9 mouse cellular contexts compared by ENCODE assay signal in the genomic region with DNA sequence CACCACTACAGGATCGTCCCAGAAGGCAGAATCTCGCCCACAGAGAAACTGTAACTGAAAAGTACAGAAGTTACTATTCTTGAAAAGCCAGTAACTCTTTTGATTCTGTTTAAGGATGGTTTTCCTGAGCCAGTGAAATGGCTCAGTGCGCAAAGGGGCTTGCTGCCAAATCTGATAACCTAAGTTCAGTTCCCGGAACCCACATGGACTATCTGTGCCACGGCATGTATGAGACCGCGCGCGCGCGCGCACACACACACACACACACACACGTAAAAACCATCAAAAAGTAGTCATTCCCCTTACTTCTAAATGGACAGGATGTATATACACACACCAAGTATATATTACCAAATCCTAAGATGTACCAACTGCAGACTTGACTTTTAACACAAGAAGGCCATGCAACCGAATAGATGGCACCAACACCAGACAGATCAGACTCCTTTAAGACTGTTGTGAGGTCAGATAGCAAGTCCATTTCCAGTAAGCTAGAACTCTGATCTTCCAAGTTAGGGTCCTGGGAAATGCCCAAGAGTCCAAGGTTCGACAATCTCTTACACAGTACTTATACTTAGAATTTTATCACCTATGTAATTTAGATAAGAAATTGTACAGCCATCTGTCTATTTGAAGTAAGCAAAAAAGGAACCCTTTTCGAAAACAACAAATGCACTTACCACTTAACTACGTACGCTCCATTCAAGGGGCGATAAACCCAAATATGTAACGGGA. TPM values are rescaled to one million over a fixed set of nuclear protein-coding genes. Genes with fewer than 3 reads are reported as not detected.
DNase-seq lines count a peak whose midpoint lies in the region; ATAC-seq and TF ChIP-seq lines count a peak whose summit lies in the region.
"Had no signal": no experiment of that assay in that cellular context is flagged by ENCODE, and none has a peak within 500 bp of the region (broad histone marks: within the 10 kb centered on the region; RNA-seq: fewer than 3 reads in every experiment).

No protein-coding gene starts in this region.

- WGBS in kidney, postnatal 0 days, result 83% methylated on average over 20 of the region's 20 CpGs
- WGBS in embryonic facial prominence, embryonic 13.5 days, result 83% methylated on average over 20 of the region's 20 CpGs
- WGBS in limb, embryonic 11.5 days, result 87% methylated on average over 20 of the region's 20 CpGs
- WGBS in neural tube, embryonic 12.5 days, result 90% methylated on average over 20 of the region's 20 CpGs

- no peak for ATAC-seq in kidney, postnatal 0 days (replicated peaks; ENCODE audit: low FRiP score, low read depth)
- no peak for ATAC-seq in embryonic facial prominence, embryonic 13.5 days (ENCODE audit: insufficient number of reproducible peaks, insufficient read depth, low FRiP score, low TSS enrichment, low read depth)
- ATAC-seq in limb, embryonic 11.5 days (ENCODE audit: insufficient number of reproducible peaks, low FRiP score, low TSS enrichment, low read depth), result no peak
- no peak for ATAC-seq in neural tube, embryonic 12.5 days (ENCODE audit: low FRiP score, low read depth)

- H3K9ac ChIP-seq in kidney, postnatal 0 days (ENCODE audit: low read depth, low read length), result peak overlapping the region; percentile 91
- peak overlapping the region; percentile 93; the same call in 1 of the 2 replicates for H3K9ac ChIP-seq in embryonic facial prominence, embryonic 13.5 days
- no peak overlapping the region for H3K9ac ChIP-seq in limb, embryonic 11.5 days (ENCODE audit: low read length)
- H3K9ac ChIP-seq in neural tube, embryonic 12.5 days, result no peak overlapping the region

- H3K4me2 ChIP-seq in kidney, postnatal 0 days (ENCODE audit: low read length), result peak overlapping the region; percentile 67
- H3K4me2 ChIP-seq in embryonic facial prominence, embryonic 13.5 days, result peak overlapping the region; percentile 62
- peak overlapping the region; percentile 71 for H3K4me2 ChIP-seq in limb, embryonic 11.5 days (ENCODE audit: low read depth, severe bottlenecking)
- peak overlapping the region; percentile 87 for H3K4me2 ChIP-seq in neural tube, embryonic 12.5 days (replicated peaks)

- H3K9me3 ChIP-seq in kidney, postnatal 0 days (replicated peaks; ENCODE audit: low read length), result no peaks in the 10 kb centered on the region
- H3K9me3 ChIP-seq in embryonic facial prominence, embryonic 13.5 days, result no peaks in the 10 kb centered on the region
- no peaks in the 10 kb centered on the region for H3K9me3 ChIP-seq in limb, embryonic 11.5 days (ENCODE audit: control insufficient read depth, low read length)
- no peaks in the 10 kb centered on the region for H3K9me3 ChIP-seq in neural tube, embryonic 12.5 days

- H3K27ac ChIP-seq in kidney, postnatal 0 days, result no peak overlapping the region
- no peak overlapping the region for H3K27ac ChIP-seq in embryonic facial prominence, embryonic 13.5 days
- H3K27ac ChIP-seq in limb, embryonic 11.5 days (replicated peaks; ENCODE audit: low read depth, low read length), result no peak overlapping the region
- no peak overlapping the region for H3K27ac ChIP-seq in neural tube, embryonic 12.5 days

- H3K4me1 ChIP-seq in kidney, postnatal 0 days (replicated peaks; ENCODE audit: insufficient read depth, low read length), result no peaks in the 10 kb centered on the region; the same call in 1 of the 2 replicates
- H3K4me1 ChIP-seq in embryonic facial prominence, embryonic 13.5 days, result peaks cover 9% of the 10 kb centered on the region
- H3K4me1 ChIP-seq in limb, embryonic 11.5 days (ENCODE audit: control insufficient read depth, insufficient read depth, low read length), result no peaks in the 10 kb centered on the region
- peaks cover 10% of the 10 kb centered on the region; the same call in 1 of the 2 replicates for H3K4me1 ChIP-seq in neural tube, embryonic 12.5 days

- TF ChIP-seq CTCF in kidney, postnatal 0 days (IDR thresholded peaks at IDR 0.05; ENCODE audit: low read depth), result no peak

- peak overlapping the region; percentile 86 for H3K4me3 ChIP-seq in kidney, postnatal 0 days (replicated peaks; ENCODE audit: low read depth, low read length)
- H3K4me3 ChIP-seq in embryonic facial prominence, embryonic 13.5 days, result peak overlapping the region; percentile 89
- peak overlapping the region; percentile 80; the same call in 1 of the 2 replicates for H3K4me3 ChIP-seq in limb, embryonic 11.5 days (ENCODE audit: low read depth, low read length)
- peak overlapping the region; percentile 89 for H3K4me3 ChIP-seq in neural tube, embryonic 12.5 days

- H3K36me3 ChIP-seq in kidney, postnatal 0 days (ENCODE audit: insufficient read depth, low read length), result peaks cover 30% of the 10 kb centered on the region
- peaks cover 48% of the 10 kb centered on the region for H3K36me3 ChIP-seq in embryonic facial prominence, embryonic 13.5 days
- peaks cover 7% of the 10 kb centered on the region; the same call in 1 of the 2 replicates for H3K36me3 ChIP-seq in limb, embryonic 11.5 days (ENCODE audit: control insufficient read depth, insufficient read depth, low read length)
- H3K36me3 ChIP-seq in neural tube, embryonic 12.5 days, result peaks cover 36% of the 10 kb centered on the region

- H3K27me3 ChIP-seq in kidney, postnatal 0 days (ENCODE audit: insufficient read depth, low read length), result no peaks in the 10 kb centered on the region
- H3K27me3 ChIP-seq in embryonic facial prominence, embryonic 13.5 days, result no peaks in the 10 kb centered on the region
- no peaks in the 10 kb centered on the region for H3K27me3 ChIP-seq in limb, embryonic 11.5 days (ENCODE audit: control insufficient read depth, insufficient read depth, low read length)
- H3K27me3 ChIP-seq in neural tube, embryonic 12.5 days (replicated peaks), result no peaks in the 10 kb centered on the region

- DNase-seq in kidney, postnatal 0 days (ENCODE audit: low spot score), result no peak
- no peak for DNase-seq in kidney, adult 9 months
- DNase-seq in limb, embryonic 11.5 days (ENCODE audit: low spot score), result no peak
- no peak for DNase-seq in thymus, postnatal 36 days
- no peak for DNase-seq in left cerebral cortex, postnatal 36 days (ENCODE audit: low spot score in 2 of 2)
- DNase-seq in cerebellum, adult 18-20 months, result no peak

- intact Hi-C loops in left cerebral cortex, postnatal 36 days (cut with DNase I), result loop anchor here (5.0 kb wide), 1 partner anchor 42 kb away; the partner anchor contains the start of gene Xpot

RNA-seq across cellular contexts. Expression of gene Tbk1, which starts 1.4 kb away (rescaled TPM):
- polyA plus RNA-seq in kidney, postnatal 0 days (2015; fragmentation: Nextera tagmentation; extraction: Ambion mirVana), result 26.5 TPM in 2 replicates
- polyA plus RNA-seq in embryonic facial prominence, embryonic 13.5 days (2015; fragmentation: Nextera tagmentation; extraction: Ambion mirVana), result 32.3 and 35.9 TPM in 2 replicates
- 30.7 and 32.6 TPM in 2 replicates for polyA plus RNA-seq in limb, embryonic 11.5 days (2014; fragmentation: Nextera tagmentation; extraction: Ambion mirVana)
- polyA plus RNA-seq in neural tube, embryonic 12.5 days (2016; fragmentation: Nextera tagmentation; extraction: Ambion mirVana), result 33.6 and 35.8 TPM in 2 replicates
- 10 to 100 TPM; 43.9 to 48.7 TPM for total RNA-seq in left cerebral cortex, postnatal 36 days (2021)

RNA-seq across cellular contexts. Expression of gene Xpot, which starts 40.9 kb away (rescaled TPM):
- 33.0 and 40.7 TPM in 2 replicates for polyA plus RNA-seq in kidney, postnatal 0 days (2015; fragmentation: Nextera tagmentation; extraction: Ambion mirVana)
- 48.1 and 61.6 TPM in 2 replicates for polyA plus RNA-seq in embryonic facial prominence, embryonic 13.5 days (2015; fragmentation: Nextera tagmentation; extraction: Ambion mirVana)
- 61.9 and 67.5 TPM in 2 replicates for polyA plus RNA-seq in limb, embryonic 11.5 days (2014; fragmentation: Nextera tagmentation; extraction: Ambion mirVana)
- 41.0 and 46.3 TPM in 2 replicates for polyA plus RNA-seq in neural tube, embryonic 12.5 days (2016; fragmentation: Nextera tagmentation; extraction: Ambion mirVana)
- total RNA-seq in left cerebral cortex, postnatal 36 days (2021), result 10 to 100 TPM; 69.8 to 70.9 TPM

RNA-seq across cellular contexts. Expression of gene D930020B18Rik, which starts 56.2 kb away (rescaled TPM):
- 0.21 and 0.23 TPM in 2 replicates for polyA plus RNA-seq in kidney, postnatal 0 days (2015; fragmentation: Nextera tagmentation; extraction: Ambion mirVana)
- 0.76 and 2.4 TPM in 2 replicates for polyA plus RNA-seq in embryonic facial prominence, embryonic 13.5 days (2015; fragmentation: Nextera tagmentation; extraction: Ambion mirVana)
- polyA plus RNA-seq in limb, embryonic 11.5 days (2014; fragmentation: Nextera tagmentation; extraction: Ambion mirVana), result 1.2 and 1.8 TPM in 2 replicates
- polyA plus RNA-seq in neural tube, embryonic 12.5 days (2016; fragmentation: Nextera tagmentation; extraction: Ambion mirVana), result 0.14 TPM in 1 of 2 replicates, not detected in the other
- under 1 TPM; 0.27 to 0.47 TPM for total RNA-seq in left cerebral cortex, postnatal 36 days (2021)
- total RNA-seq: neutrophil, adult 5-6 weeks had no signal

Comparison
In these comparisons a context has a peak if more than half of its experiments do, and no peak if none do; other contexts are left out.
1. H3K9ac ChIP-seq: peak in kidney, postnatal 0 days (single experiment) and embryonic facial prominence, embryonic 13.5 days (single experiment); none in limb, embryonic 11.5 days (single experiment) and neural tube, embryonic 12.5 days (single experiment).
2. Peak in every context shown above with its lines, with median percentiles within 50 percentile points of each other: H3K4me2 ChIP-seq and H3K4me3 ChIP-seq.